Mouse (Mus musculus): ENCODE measurements around the gene Rab1a. TPM values are rescaled to one million over a fixed set of nuclear protein-coding genes. Genes with fewer than 3 reads are reported as not detected.
"Not testable (repeated sequence)": the region's sequence is repeated elsewhere in the genome, so short reads cannot be mapped to it uniquely, and the experiment has no call there.

Gene Rab1a
- polyA plus RNA-seq, 1 experiment from 2014 or later: 762 TPM

DNA sequence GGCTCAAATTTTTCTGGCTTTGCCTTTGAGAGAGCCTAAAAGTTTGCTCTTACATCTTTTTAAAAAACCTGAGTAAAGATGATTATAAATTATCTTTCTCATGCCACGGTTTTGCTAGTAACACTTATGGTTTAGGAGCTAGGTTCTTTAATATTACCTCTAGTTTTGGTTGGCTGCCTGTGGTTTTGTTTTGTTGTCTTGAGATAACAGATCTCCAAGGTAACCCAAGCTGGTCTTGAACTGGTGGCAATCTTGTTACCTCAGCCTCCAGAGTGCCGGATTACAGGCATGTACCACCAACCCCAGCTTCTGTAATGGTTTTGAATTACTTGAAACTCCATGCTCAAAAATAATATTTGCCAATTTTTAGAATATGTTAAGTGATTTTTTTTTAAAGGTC, 10.6 kb downstream of the Rab1a start:
- Histone ChIP-seq H3K4me3 (ENCODE audit: low read depth, low read length) (no peak overlapping the region), H3K4me2 (replicated peaks; ENCODE audit: low read depth) (peak overlapping the region; percentile 13; the same call in 1 of the 2 replicates), H3K9ac (ENCODE audit: low read depth, low read length) (no peak overlapping the region), H3K9me3 (ENCODE audit: control insufficient read depth) (no peaks in the 10 kb centered on the region), H3K4me1 (replicated peaks; ENCODE audit: control insufficient read depth, insufficient read depth, low read length) (no peaks in the 10 kb centered on the region; the same call in 1 of the 2 replicates), H3K27ac (ENCODE audit: low read depth, low read length) (no peak overlapping the region), H3K27me3 (replicated peaks; ENCODE audit: control insufficient read depth, insufficient read depth, low read length) (no peaks in the 10 kb centered on the region), H3K36me3 (ENCODE audit: control insufficient read depth, insufficient read depth) (peaks cover 15% of the 10 kb centered on the region)
- 60% methylated on average over 2 of the region's 2 CpGs for WGBS
- TF ChIP-seq CTCF (IDR thresholded peaks at IDR 0.05; ENCODE audit: low read depth): no peak
- no peak for ATAC-seq

DNA sequence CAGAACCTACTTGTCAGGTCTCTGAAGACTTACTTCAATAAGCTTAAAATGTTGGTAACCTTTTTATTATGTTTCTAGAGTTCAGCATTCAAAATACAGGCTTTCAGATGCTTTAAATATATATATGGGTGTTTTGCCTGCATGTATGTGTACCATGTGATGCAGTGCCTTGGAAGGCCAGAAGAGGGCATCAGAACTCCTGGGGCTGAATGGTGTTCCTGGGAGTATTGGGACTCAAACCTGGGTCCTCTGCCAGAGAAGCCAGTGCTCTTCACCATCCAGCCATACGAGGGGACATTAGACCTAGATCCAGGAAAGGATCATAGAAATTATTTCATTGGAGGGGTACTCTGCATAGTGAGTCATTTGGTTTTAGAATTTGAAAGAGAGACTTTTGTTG, 13.5 kb downstream of the Rab1a start:
- TF ChIP-seq CTCF (IDR thresholded peaks at IDR 0.05; ENCODE audit: low read depth): peak; percentile 67
- ATAC-seq: no peak
- Histone ChIP-seq H3K27me3 (replicated peaks; ENCODE audit: control insufficient read depth, insufficient read depth, low read length) (no peaks in the 10 kb centered on the region), H3K4me3 (ENCODE audit: low read depth, low read length) (no peak overlapping the region), H3K9ac (ENCODE audit: low read depth, low read length) (no peak overlapping the region), H3K4me1 (replicated peaks; ENCODE audit: control insufficient read depth, insufficient read depth, low read length) (no peaks in the 10 kb centered on the region), H3K27ac (ENCODE audit: low read depth, low read length) (no peak overlapping the region), H3K9me3 (ENCODE audit: control insufficient read depth) (no peaks in the 10 kb centered on the region), H3K36me3 (ENCODE audit: control insufficient read depth, insufficient read depth) (peaks cover 35% of the 10 kb centered on the region), H3K4me2 (replicated peaks; ENCODE audit: low read depth) (no peak overlapping the region)
- 96% methylated on average over 1 of the region's 1 CpGs for WGBS

DNA sequence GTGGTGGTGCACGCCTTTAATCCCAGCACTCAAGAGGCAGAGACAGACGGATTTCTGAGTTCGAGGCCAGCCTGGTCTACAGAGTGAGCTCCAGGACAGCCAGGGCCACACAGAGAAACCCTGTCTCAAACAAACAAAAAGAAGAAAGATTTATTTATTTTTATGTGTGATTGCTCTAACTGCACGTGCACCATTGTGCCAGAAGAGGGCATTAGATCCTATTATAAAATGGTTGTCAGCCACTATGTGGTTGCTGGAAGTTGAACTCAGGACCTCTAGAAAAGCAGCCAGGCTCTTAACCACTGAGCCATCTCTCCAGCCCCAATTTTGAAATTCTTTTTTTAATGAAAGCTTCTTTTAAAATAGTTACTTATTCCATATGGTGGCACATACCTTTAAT, 15.2 kb downstream of the Rab1a start:
- Histone ChIP-seq H3K27ac (ENCODE audit: low read depth, low read length) (no peak overlapping the region), H3K4me3 (ENCODE audit: low read depth, low read length) (no peak overlapping the region), H3K9me3 (ENCODE audit: control insufficient read depth) (no peaks in the 10 kb centered on the region), H3K27me3 (replicated peaks; ENCODE audit: control insufficient read depth, insufficient read depth, low read length) (no peaks in the 10 kb centered on the region), H3K9ac (ENCODE audit: low read depth, low read length) (no peak overlapping the region), H3K36me3 (ENCODE audit: control insufficient read depth, insufficient read depth) (peaks cover 46% of the 10 kb centered on the region), H3K4me1 (replicated peaks; ENCODE audit: control insufficient read depth, insufficient read depth, low read length) (no peaks in the 10 kb centered on the region), H3K4me2 (replicated peaks; ENCODE audit: low read depth) (no peak overlapping the region)
- 81% methylated on average over 4 of the region's 4 CpGs for WGBS
- no peak for ATAC-seq
- TF ChIP-seq CTCF (IDR thresholded peaks at IDR 0.05; ENCODE audit: low read depth): peak; percentile 50

DNA sequence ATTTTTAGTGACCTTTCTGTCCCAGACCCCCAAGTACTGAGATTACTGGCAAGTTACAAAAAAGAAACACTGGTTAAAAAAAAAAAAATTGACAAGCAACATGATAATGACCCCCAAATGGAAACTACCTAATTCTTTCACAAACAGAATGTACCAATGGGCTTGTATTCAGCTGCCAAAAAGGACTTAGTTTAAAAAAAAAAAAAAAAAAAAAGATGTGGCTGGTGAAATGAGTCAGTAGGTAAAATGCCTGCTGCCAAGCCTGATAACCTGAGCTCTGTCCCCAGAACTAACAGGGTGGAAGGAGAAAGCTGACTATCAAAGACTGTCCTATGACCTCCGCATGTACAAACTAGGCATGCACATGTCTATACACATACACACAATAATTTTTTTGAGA, 16.0 kb downstream of the Rab1a start:
- no peaks in the 10 kb centered on the region for H3K4me1 ChIP-seq (replicated peaks; ENCODE audit: control insufficient read depth, insufficient read depth, low read length)
- 97% methylated on average over 1 of the region's 1 CpGs for WGBS
- no peak overlapping the region for H3K4me3 ChIP-seq (ENCODE audit: low read depth, low read length)
- H3K9me3 ChIP-seq (ENCODE audit: control insufficient read depth): no peaks in the 10 kb centered on the region
- H3K4me2 ChIP-seq (replicated peaks; ENCODE audit: low read depth): no peak overlapping the region
- no peak for ATAC-seq
- no peak for TF ChIP-seq CTCF (IDR thresholded peaks at IDR 0.05; ENCODE audit: low read depth)
- peaks cover 48% of the 10 kb centered on the region for H3K36me3 ChIP-seq (ENCODE audit: control insufficient read depth, insufficient read depth)
- H3K9ac ChIP-seq (ENCODE audit: low read depth, low read length): no peak overlapping the region
- no peaks in the 10 kb centered on the region for H3K27me3 ChIP-seq (replicated peaks; ENCODE audit: control insufficient read depth, insufficient read depth, low read length)
- no peak overlapping the region for H3K27ac ChIP-seq (ENCODE audit: low read depth, low read length)

DNA sequence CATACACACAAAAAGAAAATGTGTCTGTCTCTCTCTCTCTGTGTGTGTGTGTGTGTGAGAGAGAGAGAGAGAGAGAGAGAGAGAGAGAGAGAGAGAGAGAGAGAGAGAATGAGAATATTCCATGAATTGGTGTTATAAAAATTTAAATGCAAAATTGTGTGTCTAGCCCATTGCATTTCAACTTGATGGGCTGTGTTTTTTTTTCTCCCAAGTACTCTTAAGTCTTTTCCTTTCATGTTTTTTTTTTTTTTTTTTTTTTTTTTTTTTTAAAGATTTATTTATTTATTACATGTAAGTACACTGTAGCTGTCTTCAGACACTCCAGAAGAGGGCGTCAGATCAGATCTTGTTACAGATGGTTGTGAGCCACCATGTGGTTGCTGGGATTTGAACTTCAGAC, 20.4 kb downstream of the Rab1a start:
- not testable (repeated sequence) for H3K4me3 ChIP-seq (ENCODE audit: low read depth, low read length); H3K9ac ChIP-seq (ENCODE audit: low read depth, low read length); H3K27me3 ChIP-seq (replicated peaks; ENCODE audit: control insufficient read depth, insufficient read depth, low read length); H3K4me2 ChIP-seq (replicated peaks; ENCODE audit: low read depth); H3K27ac ChIP-seq (ENCODE audit: low read depth, low read length); H3K4me1 ChIP-seq (replicated peaks; ENCODE audit: control insufficient read depth, insufficient read depth, low read length); H3K9me3 ChIP-seq (ENCODE audit: control insufficient read depth); ATAC-seq
- WGBS: 60% methylated on average over 1 of the region's 1 CpGs
- H3K36me3 ChIP-seq (ENCODE audit: control insufficient read depth, insufficient read depth): peaks cover 71% of the 10 kb centered on the region

DNA sequence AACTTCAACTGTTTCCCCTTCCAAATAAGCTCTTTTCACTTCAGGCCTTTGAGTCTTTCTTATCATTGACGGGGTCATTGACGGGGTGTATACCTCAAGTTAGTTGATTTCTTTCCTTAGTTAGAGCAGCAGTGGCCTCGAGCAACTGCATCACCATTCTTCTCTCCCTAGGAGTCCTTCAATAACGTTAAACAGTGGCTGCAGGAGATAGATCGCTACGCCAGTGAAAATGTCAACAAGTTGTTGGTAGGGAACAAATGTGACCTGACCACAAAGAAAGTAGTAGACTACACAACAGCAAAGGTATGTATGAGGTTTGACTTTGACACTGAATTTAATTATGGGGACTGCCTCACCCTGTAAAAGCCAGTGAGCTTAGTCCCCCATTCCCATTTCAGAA, 23.0 kb downstream of the Rab1a start:
- Histone ChIP-seq H3K27me3 (replicated peaks; ENCODE audit: control insufficient read depth, insufficient read depth, low read length) (no peaks in the 10 kb centered on the region), H3K4me1 (replicated peaks; ENCODE audit: control insufficient read depth, insufficient read depth, low read length) (no peaks in the 10 kb centered on the region), H3K4me3 (ENCODE audit: low read depth, low read length) (no peak overlapping the region), H3K27ac (ENCODE audit: low read depth, low read length) (no peak overlapping the region; the same call in 1 of the 2 replicates), H3K4me2 (replicated peaks; ENCODE audit: low read depth) (no peak overlapping the region), H3K9me3 (ENCODE audit: control insufficient read depth) (no peaks in the 10 kb centered on the region), H3K36me3 (ENCODE audit: control insufficient read depth, insufficient read depth) (peaks cover 61% of the 10 kb centered on the region), H3K9ac (ENCODE audit: low read depth, low read length) (no peak overlapping the region)
- 69% methylated on average over 6 of the region's 6 CpGs for whole genome bisulfite sequencing
- ATAC-seq: no peak
- TF ChIP-seq CTCF (IDR thresholded peaks at IDR 0.05; ENCODE audit: low read depth): no peak

DNA sequence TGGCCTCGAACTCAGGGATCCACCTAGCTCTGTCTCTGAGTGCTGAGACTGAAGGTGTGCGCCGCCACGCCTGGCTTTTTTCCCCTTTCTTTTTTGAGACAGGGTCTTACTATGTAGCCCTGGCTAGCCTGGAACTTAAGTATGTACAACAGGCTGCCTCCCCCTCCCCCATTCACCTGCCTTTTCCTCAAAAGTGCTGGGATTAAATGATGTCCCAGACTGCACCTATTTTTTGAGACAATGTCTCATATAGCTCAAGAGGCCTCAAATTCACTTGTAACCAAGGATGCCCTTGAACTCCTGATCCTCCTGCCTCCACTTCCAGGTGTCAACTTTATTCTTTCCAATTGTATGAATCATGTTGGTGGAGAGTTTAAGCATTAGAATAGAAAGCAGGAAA, 24.7 kb downstream of the Rab1a start:
- 93% methylated on average over 4 of the region's 4 CpGs for WGBS
- Histone ChIP-seq H3K27ac (ENCODE audit: low read depth, low read length) (no peak overlapping the region), H3K4me1 (replicated peaks; ENCODE audit: control insufficient read depth, insufficient read depth, low read length) (no peaks in the 10 kb centered on the region), H3K9ac (ENCODE audit: low read depth, low read length) (no peak overlapping the region), H3K36me3 (ENCODE audit: control insufficient read depth, insufficient read depth) (peaks cover 66% of the 10 kb centered on the region), H3K9me3 (ENCODE audit: control insufficient read depth) (no peaks in the 10 kb centered on the region), H3K4me3 (ENCODE audit: low read depth, low read length) (no peak overlapping the region), H3K4me2 (replicated peaks; ENCODE audit: low read depth) (no peak overlapping the region), H3K27me3 (replicated peaks; ENCODE audit: control insufficient read depth, insufficient read depth, low read length) (no peaks in the 10 kb centered on the region)
- TF ChIP-seq CTCF (IDR thresholded peaks at IDR 0.05; ENCODE audit: low read depth): no peak
- no peak for ATAC-seq
